Mouse (Mus musculus) embryo, embryonic 10 days (tissue): ENCODE results near the gene Zp3.
A peak's percentile ranks its signal among the peaks of the same experiment; 100 is the strongest.

Experiments
- DNase-seq: peaks from one replicate; pipeline ENCODE4 v3.0.0-alpha.2; 2015; ENCODE audit warnings: low spot score

The Zp3 gene

DNA sequence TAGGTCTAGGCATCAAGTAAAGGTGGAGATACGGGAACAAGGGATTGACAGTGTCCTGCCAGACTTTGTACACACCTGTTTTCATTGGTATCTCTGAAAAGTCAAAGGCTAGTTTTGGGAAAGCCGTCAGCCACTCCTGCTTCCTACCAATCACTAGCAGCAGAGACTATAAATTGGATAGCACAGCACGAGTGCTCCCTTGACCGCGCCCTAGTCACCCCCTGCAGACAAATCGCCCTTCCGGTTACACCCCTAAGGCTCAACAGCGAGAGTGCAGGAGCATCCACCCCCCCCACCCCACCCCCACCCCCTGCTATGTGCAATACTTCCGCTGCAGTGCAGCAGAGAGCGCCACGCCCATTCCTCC is 17.8 kb upstream of the Zp3 start:
- no peak for DNase-seq

- DNase-seq: peak; percentile 99
Observed at GRCm38 (mm10) chr5:135962492-135963279, 17.2 kb upstream of the Zp3 start.

- DNase-seq: no peak
Observed at GRCm38 (mm10) chr5:135963280-135963627, 16.6 kb upstream of the Zp3 start.

- DNase-seq: no peak
Observed at GRCm38 (mm10) chr5:135965501-135965930, 14.4 kb upstream of the Zp3 start.

DNA sequence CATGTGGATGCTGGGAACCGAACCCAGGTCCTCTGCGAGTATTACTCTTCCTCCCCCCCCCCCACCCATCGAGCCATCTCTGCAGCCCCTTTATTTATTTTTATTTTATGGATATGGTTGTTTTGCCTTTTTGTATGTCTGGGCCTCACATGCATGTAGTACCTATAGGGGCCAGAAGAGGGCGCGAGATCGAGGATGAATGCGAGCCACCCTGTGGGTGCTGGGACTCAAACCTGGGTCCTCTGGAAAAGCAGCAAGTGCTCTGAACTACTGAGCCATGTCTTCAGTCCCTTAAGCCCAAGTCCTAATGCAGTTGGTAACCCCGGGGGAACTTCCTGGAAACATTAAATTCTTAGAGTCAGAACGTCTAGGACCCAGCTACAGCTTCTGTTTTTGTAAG is 13.0 kb upstream of the Zp3 start:
- DNase-seq: no peak

- DNase-seq: peak; percentile 55
Observed at GRCm38 (mm10) chr5:135968781-135969180, 11.1 kb upstream of the Zp3 start.

DNA sequence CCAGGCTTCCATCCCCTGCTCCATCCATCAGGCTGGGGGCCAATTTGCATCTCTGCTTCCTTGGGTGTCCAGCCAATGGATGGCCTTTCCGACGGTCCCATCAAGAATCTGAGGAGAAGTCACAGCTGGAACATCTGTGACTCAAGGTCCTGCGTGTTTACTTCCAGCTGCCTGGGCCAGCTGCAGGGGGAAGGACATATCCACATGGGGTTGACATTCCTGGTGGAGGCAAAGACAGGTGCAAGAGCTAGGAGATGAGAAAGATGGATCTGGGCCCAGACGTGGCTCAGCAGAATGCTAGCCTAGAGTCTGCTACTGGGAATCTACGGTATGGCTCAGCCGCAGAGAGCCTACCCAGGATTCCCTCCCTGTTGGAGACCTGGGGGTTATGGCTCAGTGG is 9.7 kb upstream of the Zp3 start:
- no peak for DNase-seq

GRCm38 (mm10) chr5:135971876-135972275 is 8.0 kb upstream of the Zp3 start:
- DNase-seq: no peak

- DNase-seq: no peak
Observed at GRCm38 (mm10) chr5:135974365-135974764, 5.5 kb upstream of the Zp3 start, which contains the start of gene Ssc4d. TSS of gene Ssc4d (minus strand) at chr5:135974531.

- no peak for DNase-seq
Observed at GRCm38 (mm10) chr5:135975893-135976668, 3.8 kb upstream of the Zp3 start.

GRCm38 (mm10) chr5:135979381-135979780 is 518 bp upstream of the Zp3 start:
- DNase-seq: no peak

DNA sequence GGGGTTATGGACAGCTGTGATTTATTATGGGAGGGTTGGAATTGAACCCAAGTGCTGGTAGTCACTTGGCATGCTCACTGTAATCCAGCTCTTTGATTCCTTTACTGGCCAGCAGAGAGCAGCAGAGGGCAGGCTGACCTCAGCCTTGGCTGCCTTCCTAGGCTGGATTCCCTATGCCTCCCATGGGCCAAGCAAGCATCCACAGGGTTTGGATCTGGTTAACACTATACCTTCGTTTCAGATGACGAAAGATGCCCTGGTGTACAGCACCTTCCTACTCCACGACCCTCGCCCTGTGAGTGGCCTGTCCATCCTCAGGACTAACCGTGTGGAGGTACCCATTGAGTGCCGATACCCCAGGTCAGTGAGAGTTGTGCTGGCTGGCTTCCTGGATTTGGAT is 2.5 kb downstream of the Zp3 start:
- DNase-seq: peak; percentile 87

- no peak for DNase-seq
Observed at GRCm38 (mm10) chr5:135984546-135985044, 4.7 kb downstream of the Zp3 start.

GRCm38 (mm10) chr5:135987248-135987647 is 7.3 kb downstream of the Zp3 start:
- peak; percentile 51 for DNase-seq

DNA sequence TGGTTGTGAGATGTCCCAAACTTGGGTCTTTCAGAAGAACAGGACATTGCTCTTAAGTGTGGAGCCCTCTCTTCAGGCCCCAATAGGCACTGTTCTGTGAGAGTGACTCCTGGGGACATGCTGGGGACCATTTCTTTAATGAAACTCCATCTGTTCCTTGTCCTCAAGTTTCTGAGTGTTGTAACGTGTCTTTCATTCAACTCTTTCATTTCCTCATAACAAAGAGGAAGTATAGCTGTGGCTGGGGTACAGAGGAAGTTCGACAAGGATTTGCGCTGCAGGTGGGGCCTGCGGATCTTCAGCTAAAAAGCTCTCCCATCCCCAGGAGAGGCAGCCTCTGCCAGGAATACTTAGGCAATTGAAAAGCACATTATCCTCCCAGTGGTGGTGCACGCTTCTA is 10.7 kb downstream of the Zp3 start:
- no peak for DNase-seq

- no peak for DNase-seq
Observed at GRCm38 (mm10) chr5:135993381-135993965, 13.6 kb downstream of the Zp3 start.

- no peak for DNase-seq
Observed at GRCm38 (mm10) chr5:135994335-135994724, 14.4 kb downstream of the Zp3 start.

DNA sequence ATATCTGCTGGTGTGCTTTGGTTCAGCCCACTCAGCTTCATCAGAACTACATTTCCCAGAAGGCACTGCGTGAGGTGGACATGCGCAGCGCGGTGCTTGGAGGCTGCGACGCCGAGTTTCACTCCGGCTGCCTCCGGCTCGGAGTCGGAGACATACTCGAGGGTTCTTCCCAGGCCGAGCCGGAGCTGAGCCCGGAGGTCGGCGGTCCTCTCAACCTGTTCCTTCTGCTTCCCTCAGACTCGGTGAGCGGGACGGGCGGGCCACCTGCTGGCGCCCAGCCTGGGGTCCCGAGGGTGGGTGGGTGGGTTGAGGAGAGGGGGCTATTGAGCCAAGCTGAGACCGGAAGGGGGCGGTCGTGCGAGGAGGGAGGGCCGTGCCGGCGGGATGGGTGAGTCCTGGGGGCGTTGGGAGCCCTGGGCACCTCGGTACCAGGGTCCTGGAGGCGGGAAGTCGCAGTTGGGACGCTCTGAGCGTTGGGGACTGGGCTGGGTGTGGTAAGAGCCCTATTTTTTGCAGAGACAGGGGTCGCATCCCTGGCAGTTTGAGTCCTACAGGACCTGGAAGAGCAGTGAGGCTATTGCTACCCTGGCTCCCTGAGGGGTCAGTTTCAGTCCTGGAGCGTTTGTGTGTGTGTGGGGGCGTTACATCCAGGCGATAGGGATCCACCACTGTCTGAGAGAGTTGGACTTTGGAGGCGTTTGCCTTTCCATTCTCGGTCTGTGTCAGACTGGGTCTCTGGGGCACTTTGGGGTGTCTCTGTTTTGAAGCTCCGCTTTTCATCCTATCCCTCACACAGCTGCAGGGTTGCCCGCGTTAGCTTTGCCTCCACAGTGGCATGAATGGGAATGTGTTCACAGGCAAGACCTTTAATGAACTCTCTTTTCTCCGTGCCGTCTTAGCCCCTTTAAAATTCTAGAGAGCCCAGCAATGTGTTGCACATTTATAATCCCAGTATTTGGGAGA is 15.1 kb downstream of the Zp3 start, which contains the start of gene Dtx2:
Gene Dtx2, plus strand, starts transcription at position 76 of the 963 bp plus-strand sequence.
- peak; percentile 98 for DNase-seq

DNA sequence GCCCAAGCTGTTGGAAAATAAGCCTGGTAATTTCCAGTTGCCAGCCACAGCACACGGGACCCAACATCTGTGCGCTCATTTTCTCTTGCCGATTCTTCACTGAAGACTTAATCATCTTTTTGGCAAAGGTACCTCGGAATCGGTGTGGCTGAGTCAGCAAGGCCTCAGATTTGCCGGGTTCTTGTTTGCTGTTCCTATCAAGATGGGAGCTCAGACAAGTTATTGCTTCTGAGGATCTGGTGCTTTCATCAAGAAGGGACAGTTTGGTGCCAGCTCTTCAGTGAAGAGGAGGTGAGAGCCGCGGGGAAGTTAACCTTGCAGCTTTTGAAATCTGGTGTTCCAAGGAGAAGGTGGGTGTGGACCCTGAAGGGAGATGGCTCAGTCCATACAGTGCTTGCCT is 16.3 kb downstream of the Zp3 start:
- DNase-seq: no peak

DNA sequence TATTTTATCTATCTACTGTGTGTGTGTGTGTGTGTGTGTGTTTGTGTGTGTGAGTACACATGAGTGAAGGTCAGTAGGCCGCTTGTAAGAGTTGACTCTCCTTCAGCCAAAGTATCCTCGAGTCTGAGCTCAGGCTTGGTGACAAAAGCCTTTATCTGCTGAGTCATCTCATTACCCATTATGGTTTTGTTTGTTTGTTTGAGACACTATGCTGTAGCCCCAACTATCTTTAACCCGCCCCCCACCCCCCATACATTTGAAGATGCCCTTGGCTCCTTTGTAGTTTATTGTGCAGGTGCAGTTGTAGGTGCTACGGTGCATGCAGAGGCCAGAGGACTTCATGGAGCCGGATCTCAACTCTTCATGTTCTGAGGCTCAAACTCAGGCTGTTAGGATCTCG is 21.3 kb downstream of the Zp3 start:
- no peak for DNase-seq

DNA sequence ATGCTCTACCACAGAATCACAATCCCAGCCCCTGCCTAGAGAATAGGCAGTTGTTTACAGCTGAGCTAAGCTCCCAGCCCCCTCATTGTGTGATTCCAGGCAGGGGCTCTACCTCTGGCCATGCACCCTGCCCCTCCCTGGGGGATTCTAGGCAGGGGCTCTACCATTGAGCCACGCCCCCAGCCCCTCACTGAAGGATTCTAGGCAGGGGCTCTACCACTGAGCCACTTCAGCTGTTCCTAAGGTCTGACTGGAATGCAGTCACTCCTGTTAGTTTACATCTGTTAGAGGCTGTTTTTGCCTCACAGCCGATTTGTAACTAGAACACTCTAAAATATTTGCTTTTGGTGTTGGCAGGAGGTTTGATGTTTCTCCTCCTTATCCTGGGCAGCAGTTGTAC is 22.4 kb downstream of the Zp3 start:
- DNase-seq: no peak

- peak; percentile 57 for DNase-seq
Observed at GRCm38 (mm10) chr5:136002751-136003151, 22.9 kb downstream of the Zp3 start.
